Mouse (Mus musculus) myocyte (in vitro differentiated cells): ENCODE measurements around the gene Amacr.

Experiments used
- E2F4 ChIP-seq: IDR thresholded peaks from one replicate; pipeline ENCODE4 v1.6.1; 2011; ENCODE audit warnings: mild to moderate bottlenecking, control low read depth, moderate library complexity; ENCODE audit not compliant: insufficient read depth
- MAX ChIP-seq: IDR thresholded peaks from one replicate; pipeline ENCODE4 v1.6.1; 2011; ENCODE audit warnings: low read depth, mild to moderate bottlenecking, control low read depth
- MYOG ChIP-seq, 3 experiments: IDR thresholded peaks; one replicate each; pipeline ENCODE4 v1.6.1; 2011; ENCODE audit warnings: control low read depth in 2 of 3, low read depth in 2 of 3, mild to moderate bottlenecking in 2 of 3; ENCODE audit not compliant: insufficient read length in 2 of 3, control insufficient read depth in 1 of 3, insufficient read depth in 1 of 3
- POLR2A ChIP-seq: IDR thresholded peaks from one replicate; pipeline ENCODE4 v1.6.1; 2011; ENCODE audit warnings: low read depth, mild to moderate bottlenecking, control low read depth, moderate library complexity; ENCODE audit not compliant: insufficient read length
- POLR2AphosphoS2 ChIP-seq: IDR thresholded peaks from one replicate; pipeline ENCODE4 v1.6.1; 2011; ENCODE audit warnings: low read depth, control low read depth; ENCODE audit not compliant: insufficient read length
- REST ChIP-seq: IDR thresholded peaks from one replicate; pipeline ENCODE4 v1.6.1; 2011; ENCODE audit warnings: mild to moderate bottlenecking, control low read depth, moderate library complexity; ENCODE audit not compliant: insufficient read depth, insufficient read length
- SRF ChIP-seq: IDR thresholded peaks from one replicate; pipeline ENCODE4 v1.6.1; 2011; ENCODE audit warnings: low read depth; ENCODE audit not compliant: control insufficient read depth, insufficient read length
- TCF12 ChIP-seq: IDR thresholded peaks from one replicate; pipeline ENCODE4 v1.6.1; 2011; ENCODE audit warnings: mild to moderate bottlenecking, control low read depth; ENCODE audit not compliant: poor library complexity, insufficient read depth, severe bottlenecking
- TCF3 ChIP-seq: IDR thresholded peaks from one replicate; pipeline ENCODE4 v1.6.1; 2011; ENCODE audit warnings: low read depth, control low read depth; ENCODE audit not compliant: insufficient read length
- USF1 ChIP-seq: IDR thresholded peaks from one replicate; pipeline ENCODE4 v1.6.1; 2011; ENCODE audit warnings: low read depth, mild to moderate bottlenecking, control low read depth, moderate library complexity

DNA sequence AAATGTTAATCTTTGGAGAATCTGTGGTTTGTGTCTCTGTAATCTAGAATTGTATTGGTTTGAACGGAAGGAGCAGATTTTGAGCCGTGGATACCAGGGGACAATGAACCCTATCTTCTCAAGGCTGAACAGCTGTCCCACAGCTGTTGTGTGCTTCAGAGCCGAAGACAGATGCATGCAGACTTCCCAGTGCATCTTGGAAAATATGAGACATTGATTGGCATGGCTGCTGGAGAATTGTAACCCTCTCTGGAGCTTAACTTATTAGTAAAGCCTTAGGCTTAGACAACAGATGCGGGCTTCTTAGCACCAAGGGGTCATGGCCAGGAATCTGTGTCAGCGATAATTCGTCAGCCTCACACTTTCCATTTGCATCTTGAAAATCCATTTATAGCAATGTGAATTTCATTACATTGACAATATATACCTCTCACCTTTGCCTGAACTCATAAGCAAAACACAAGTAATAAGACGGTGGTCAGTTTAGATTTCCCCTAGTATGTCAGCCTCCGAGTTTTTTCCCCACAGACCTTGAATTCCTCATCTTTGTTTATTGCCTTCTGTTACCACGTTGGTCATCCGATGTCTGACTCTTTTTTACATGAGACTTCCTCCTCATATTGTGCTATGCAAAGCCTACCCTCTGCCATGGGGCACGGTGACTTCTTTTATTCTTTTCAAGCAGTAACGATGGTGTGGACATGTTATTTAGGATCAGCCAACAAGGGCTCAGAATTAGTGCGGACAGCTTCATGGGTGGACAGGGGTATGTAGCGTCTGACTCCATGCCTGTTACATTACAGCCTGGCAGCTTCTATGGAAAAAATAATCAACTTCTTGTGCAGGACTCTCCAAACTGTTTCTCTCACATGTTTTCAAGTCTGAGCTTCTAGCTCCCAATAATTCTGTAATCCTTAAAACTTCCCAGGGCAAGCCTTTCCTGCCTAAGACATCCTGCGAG, 41.1 kb upstream of the Amacr start:
- no peak for TF ChIP-seq POLR2A
- no peak for TF ChIP-seq MAX
- TF ChIP-seq POLR2AphosphoS2 = no peak
- peak; percentile 100 for TF ChIP-seq TCF12
- no peak for TF ChIP-seq USF1
- peak; percentile 100 for TF ChIP-seq TCF3
- TF ChIP-seq E2F4 = no peak
- TF ChIP-seq SRF = peak; percentile 52
- peak; percentile 87 to 100 (median 98) for TF ChIP-seq MYOG (IDR thresholded peaks at IDR 0.05; ENCODE audit: control insufficient read depth in 1 of 3, insufficient read depth in 1 of 3, insufficient read length in 2 of 3, low read depth in 2 of 3)
- no peak for TF ChIP-seq REST
